ENCODE assay signal across 8 mouse cellular contexts in the genomic region with DNA sequence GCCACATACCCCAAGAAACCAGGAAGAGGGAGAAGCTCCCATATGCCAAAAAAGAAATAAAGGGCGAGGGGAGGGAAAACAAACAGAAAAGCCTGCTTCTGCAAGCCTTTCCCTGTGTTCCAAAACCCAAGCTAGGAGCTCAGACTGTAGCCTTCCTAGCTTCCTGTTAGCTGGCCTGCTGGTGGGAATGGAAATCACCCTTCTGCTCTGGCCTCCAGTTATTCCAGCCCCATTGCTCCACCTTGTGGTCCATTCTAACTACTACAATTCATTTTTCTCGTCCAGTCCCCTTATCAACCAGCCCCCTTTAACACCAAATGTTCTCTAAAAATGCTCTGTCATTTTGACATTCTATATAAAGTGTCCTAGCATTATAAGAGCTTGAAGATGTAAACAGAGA. TPM values are rescaled to one million over a fixed set of nuclear protein-coding genes. Genes with fewer than 3 reads are reported as not detected.
DNase-seq lines count a peak whose midpoint lies in the region; ATAC-seq lines count a peak whose summit lies in the region.

No protein-coding gene starts in this region.

- intact Hi-C loops in heart, postnatal 10 days (cut with DNase I) = loop anchor here (1.0 to 5.0 kb wide), 5 partner anchors 42 to 151 kb away; no protein-coding TSS in a partner anchor

- H3K4me3 ChIP-seq in embryonic facial prominence, embryonic 13.5 days = no peak overlapping the region
- no peak overlapping the region for H3K4me3 ChIP-seq in lung, embryonic 15.5 days

- DNase-seq in MEL-GATA-1-ER (ENCODE audit: extremely low read depth, low read depth) = peak; percentile 2
- peak; percentile 49 to 71 for DNase-seq in adrenal gland, postnatal 36 days
- DNase-seq in heart, postnatal 10 days = peak; percentile 80 to 85
- peak; percentile 83 for DNase-seq in kidney, postnatal 14 days
- peak; percentile 74 for DNase-seq in retina, postnatal 7 days (ENCODE audit: low read depth, low spot score)
- no peak for DNase-seq in spleen, postnatal 10 days (ENCODE audit: low spot score in 2 of 2)

- no peaks in the 10 kb centered on the region for H3K9me3 ChIP-seq in embryonic facial prominence, embryonic 13.5 days
- H3K9me3 ChIP-seq in lung, embryonic 15.5 days = no peaks in the 10 kb centered on the region

- 3% methylated on average over 2 of the region's 2 CpGs for WGBS in embryonic facial prominence, embryonic 13.5 days
- WGBS in lung, embryonic 15.5 days = 0% methylated on average over 2 of the region's 2 CpGs

- ATAC-seq in embryonic facial prominence, embryonic 13.5 days (ENCODE audit: insufficient number of reproducible peaks, insufficient read depth, low FRiP score, low TSS enrichment, low read depth) = no peak
- peak; percentile 64; the same call in 1 of the 2 replicates for ATAC-seq in lung, embryonic 15.5 days (ENCODE audit: borderline replicate concordance, extremely low read depth, low FRiP score, low TSS enrichment)

- no peaks in the 10 kb centered on the region for H3K27me3 ChIP-seq in embryonic facial prominence, embryonic 13.5 days
- H3K27me3 ChIP-seq in lung, embryonic 15.5 days = no peaks in the 10 kb centered on the region

- H3K4me1 ChIP-seq in embryonic facial prominence, embryonic 13.5 days = 0 out of 2 replicates have a peak, but pooled peaks cover 5% of the 10 kb centered on the region
- H3K4me1 ChIP-seq in lung, embryonic 15.5 days = no peaks in the 10 kb centered on the region

- H3K4me2 ChIP-seq in embryonic facial prominence, embryonic 13.5 days = no peak overlapping the region
- H3K4me2 ChIP-seq in lung, embryonic 15.5 days = no peak overlapping the region

- 0 out of 2 replicates have a peak overlapping the region, but pooled peaks have one; percentile 1 for H3K27ac ChIP-seq in embryonic facial prominence, embryonic 13.5 days
- H3K27ac ChIP-seq in lung, embryonic 15.5 days = no peak overlapping the region

- no peak overlapping the region for H3K9ac ChIP-seq in embryonic facial prominence, embryonic 13.5 days
- H3K9ac ChIP-seq in lung, embryonic 15.5 days = no peak overlapping the region

- H3K36me3 ChIP-seq in embryonic facial prominence, embryonic 13.5 days = no peaks in the 10 kb centered on the region
- no peaks in the 10 kb centered on the region for H3K36me3 ChIP-seq in lung, embryonic 15.5 days

RNA-seq across cellular contexts. Expression of a gene that starts 20.9 kb away (rescaled TPM):
- total RNA-seq in adrenal gland, postnatal 36 days (2021) = 10 to 100 TPM; 37.9 to 43.2 TPM
- polyA plus RNA-seq in embryonic facial prominence, embryonic 13.5 days (2015; fragmentation: Nextera tagmentation; extraction: Ambion mirVana) = 94.7 and 97.8 TPM in 2 replicates
- total RNA-seq in heart, postnatal 10 days (2021) = 10 to 100 TPM; 21.0 to 22.7 TPM
- polyA plus RNA-seq in lung, embryonic 15.5 days (2015; fragmentation: Nextera tagmentation; extraction: Ambion mirVana) = 63.6 and 64.8 TPM in 2 replicates

Comparison
In these comparisons a context has a peak if more than half of its experiments do, and no peak if none do; other contexts are left out.
1. DNase-seq: peak in MEL-GATA-1-ER (single experiment), adrenal gland, postnatal 36 days (2 of 2), heart, postnatal 10 days (2 of 2), kidney, postnatal 14 days (single experiment) and retina, postnatal 7 days (single experiment); none in spleen, postnatal 10 days (0 of 2).